Mouse (Mus musculus): ENCODE measurements around the gene Vapa.

Gene Vapa

DNA sequence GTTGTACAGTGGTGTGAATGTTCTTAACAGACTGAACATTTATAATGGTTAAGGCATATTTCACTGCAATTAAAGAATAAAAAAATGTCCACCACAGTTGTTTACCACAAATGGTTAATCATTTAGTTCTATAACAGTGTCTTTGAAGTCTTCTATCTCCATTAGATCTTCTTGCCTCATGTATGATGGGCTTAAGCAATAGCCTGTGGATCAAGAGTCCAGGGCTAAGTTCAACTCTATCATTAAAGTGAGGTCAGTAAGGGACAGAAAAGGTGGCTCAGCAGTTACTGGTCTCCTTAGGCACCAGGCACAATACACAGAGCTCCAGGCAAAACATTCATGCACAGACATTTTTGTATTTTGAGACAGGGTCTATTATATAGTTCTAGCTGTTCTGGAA lies 9.8 kb upstream of the Vapa start:
- no peak for DNase-seq (ENCODE audit: low read depth)

DNA sequence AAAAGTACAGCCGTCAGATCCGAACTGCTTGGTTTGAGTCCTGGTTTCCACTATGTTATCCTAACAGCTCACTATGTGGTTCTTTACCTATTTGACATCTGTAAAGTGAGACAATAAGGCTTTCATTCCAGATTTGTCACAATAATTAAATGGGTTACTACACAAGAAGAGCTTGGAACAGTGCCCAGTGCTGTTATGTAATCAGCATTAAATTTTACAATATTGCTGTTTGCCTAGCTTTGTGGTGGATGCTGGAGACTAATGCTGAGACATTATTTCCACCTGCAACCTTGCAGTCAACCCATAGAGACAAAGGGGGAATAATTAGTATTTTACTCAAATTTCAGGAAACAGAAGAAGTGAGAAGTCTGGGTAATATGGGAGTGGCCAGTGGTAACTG lies 5.1 kb upstream of the Vapa start:
- peak; percentile 56 for DNase-seq (ENCODE audit: low read depth)

DNA sequence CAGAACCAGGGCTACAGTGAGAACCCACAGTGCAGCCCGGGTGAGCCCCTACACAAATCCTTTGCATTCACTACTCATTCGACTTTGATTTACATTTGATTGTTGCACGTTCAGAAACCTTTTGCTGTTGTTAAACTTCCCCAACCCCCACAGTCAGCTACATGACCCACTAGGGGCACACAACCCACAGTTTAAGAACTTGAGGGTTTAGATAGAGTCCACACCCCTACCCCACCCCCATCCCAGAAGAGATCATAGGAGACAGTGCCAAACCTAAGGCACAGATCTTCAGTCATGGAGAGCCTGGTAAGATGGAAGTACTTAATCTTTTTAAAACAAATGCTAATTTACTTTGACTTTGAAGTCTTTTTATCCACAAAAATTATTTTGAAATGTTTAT lies 2.3 kb upstream of the Vapa start:
- no peak for DNase-seq (ENCODE audit: low read depth)

DNA sequence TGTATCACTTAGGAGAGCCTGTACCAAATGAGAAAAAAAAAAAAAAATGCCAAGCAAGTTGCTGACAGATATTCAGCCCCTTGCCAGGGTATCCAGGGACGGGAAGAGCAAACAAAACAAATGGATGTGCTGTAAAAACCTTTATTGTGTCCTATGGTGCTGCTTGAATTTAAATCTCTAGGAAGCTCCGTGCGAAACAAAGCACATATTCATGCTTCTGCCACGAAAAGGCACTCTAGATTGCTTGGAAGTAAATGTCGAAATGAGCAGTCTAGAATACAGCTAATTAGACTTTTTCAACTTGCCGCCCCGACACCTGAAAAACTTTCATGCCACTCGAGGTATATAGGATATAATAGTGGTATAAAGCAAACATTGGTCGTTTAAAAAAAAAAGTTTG lies 1.1 kb upstream of the Vapa start:
- DNase-seq (ENCODE audit: low read depth): no peak

DNA sequence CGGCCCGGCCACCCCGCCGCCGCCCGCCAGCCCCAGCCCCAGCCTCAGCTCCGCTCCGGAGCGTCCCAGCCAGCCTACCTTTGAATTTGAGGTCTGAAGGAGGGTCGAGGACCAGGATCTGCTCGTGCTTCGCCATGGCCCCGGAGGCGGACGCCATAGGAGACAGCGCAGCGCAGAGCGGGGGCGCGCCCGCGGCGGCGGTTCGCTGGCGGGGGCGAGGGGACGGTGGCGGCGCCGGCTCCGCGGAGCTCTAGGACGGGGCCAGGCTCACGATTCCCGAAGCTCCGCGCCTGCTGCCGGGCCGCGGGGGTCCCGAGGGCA lies 253 bp downstream of the Vapa start:
- no peak for DNase-seq (ENCODE audit: low read depth)

DNA sequence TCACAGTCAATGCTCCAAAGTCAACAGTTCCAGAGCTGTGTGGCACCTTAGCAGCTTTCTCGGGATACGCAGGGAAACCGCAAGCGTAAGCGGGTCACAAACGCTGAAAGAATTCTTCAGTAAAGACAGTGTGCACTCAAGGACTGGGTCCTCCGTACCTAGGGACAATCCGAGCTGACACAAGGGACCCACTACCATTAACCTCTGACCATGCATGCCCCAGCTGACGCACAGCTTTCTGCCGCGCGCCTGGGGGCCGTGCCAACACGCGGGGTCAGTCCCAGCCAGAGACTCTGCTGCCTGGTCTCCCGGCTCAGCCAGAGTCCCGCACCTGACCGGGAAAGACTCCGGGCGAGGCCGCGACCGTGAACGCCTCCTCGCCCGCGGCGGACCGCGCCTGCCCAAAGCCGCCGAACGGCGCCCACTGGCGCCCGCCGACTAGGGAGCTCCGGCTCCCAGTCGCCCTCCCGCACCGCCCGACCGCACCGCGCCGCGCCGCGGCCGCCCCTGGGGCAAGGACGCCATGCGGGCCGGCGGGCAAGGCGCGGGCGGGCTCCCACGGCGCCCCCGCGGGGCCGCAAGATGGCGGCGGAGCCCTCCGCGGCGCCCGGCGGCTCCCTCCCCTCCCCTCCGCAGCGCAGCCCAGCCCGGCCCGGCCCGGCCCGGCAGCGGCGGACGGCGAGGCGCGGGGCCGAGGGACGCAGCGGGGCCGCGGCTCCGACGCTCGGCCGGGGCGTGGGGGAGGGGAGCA lies 789 bp downstream of the Vapa start:
- DNase-seq (ENCODE audit: low read depth): peak; percentile 24

DNA sequence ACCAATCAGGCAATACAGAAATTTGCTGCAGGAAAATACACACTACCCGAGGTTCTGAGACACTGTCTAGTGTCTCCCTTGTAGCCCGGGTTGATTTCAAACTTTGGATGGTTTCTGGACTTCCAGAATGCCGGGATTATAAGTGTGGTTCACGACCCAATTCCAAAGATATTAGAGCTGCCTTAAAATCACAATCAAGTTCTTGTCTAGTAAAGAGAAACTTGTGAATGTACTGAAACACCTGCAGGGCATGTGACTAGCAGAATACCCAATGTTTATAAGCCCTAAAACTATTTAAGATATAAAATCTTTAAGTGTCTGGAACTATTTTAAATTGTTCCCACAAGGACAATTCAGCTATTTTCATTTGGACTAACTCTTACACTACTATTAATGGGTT lies 1.6 kb downstream of the Vapa start:
- DNase-seq (ENCODE audit: low read depth): peak; percentile 55

DNA sequence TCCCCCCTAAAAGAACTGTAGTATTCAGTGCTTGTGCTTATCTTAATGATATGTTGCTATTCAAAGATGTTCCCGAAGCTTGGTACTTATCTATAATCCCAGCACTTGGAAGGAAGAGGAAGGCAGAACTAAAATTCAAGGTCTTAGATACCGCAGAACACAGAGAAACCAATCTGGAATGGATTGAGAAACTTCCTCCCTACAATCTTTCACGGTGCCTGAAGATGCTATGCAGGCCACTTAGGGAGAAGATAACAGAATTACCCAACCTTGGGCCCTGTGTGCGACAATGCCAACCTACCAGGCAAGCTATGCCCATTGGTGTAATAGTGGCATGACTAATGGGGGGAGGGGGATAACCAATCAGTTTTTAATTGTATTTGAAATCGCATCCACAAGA lies 4.6 kb downstream of the Vapa start:
- DNase-seq (ENCODE audit: low read depth): peak; percentile 96

DNA sequence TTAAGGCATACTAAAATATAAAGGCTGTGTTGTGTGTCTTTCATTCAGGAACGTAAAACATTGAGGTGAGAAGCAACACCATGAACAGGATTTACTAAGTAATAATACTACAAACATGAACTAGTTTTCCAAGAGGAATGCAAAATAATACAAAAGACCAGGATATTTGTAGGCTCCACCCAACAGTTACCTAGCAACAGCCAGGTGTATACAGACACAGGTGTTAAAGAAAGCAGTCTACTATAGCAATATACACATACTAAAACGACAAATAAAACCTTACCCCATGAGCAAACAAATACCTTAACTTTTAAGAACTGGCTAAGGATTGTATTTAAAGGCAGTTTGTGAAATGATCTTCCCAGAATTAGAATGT lies 5.1 kb downstream of the Vapa start:
- no peak for DNase-seq (ENCODE audit: low read depth)

DNA sequence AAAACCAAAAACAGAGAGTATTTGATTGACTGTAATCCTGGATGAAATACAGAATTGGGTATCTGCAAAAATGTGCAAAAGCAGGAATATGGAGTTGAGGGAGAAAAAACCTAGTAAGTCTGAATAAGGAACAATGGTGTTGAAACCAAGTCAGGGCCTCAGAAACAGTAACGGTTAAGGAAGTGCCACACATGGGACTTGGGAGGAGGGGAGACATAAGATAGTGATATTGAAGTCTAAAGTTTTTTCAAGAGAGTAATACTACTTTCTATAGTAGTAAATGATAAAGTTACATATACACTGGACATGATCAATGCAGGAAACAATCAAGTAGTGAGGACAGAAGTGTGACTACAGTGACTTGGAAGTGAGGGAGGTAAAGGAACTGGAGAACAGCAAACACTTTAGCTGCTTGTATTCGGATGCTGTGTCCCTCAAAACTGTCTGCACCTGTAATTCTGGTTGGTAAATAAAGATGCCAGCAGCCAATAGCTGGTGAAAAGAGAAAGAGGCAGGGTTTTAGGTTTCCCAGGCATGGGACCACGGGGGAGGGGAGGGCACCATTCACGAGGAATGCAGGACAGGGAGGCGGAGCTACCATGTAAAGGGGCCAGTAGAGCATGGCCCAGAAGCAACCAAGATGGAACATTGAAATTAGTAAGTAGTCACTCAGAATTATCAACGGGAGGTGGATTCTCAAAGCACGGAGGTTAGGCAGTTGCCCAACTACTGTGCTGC lies 5.6 kb downstream of the Vapa start:
- peak; percentile 40 for DNase-seq (ENCODE audit: low read depth)

DNA sequence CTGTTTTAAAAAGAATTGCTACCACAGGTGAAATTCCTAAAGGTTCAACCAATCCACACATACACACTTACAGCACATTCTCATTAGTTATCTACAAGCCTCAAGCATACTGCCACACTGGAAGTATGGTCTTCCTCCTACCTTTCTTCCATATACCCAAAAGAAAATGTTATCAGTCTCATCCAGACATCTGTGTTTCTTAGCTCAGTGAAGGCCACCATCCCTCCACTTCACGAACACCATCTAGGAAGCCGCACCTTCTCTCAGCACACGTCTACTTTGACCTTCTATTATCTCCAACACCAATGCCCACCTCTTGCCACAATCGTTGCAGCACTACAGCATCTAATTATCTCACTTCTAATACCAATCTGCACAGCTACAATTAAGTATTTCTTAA lies 7.3 kb downstream of the Vapa start:
- peak; percentile 32 for DNase-seq (ENCODE audit: low read depth)

DNA sequence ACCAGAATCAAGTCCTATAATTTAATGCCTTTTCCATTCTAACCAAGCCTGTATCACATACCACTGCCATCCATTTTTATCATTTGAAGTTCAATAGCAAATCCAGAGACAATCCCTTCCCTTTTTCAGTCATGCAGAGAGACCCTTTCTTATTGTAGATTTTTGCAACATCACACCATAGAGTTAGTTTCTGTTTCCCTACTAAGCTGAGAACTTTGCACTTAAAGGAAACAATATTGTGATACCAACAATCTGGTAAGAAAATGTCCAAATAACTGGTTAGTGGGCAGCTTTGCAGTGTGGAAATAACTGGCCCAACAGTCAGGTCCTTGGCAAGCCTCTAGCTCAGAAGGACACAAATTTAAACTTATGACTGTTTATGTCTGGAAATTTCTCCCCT lies 8.5 kb downstream of the Vapa start:
- peak; percentile 59 for DNase-seq (ENCODE audit: low read depth)

DNA sequence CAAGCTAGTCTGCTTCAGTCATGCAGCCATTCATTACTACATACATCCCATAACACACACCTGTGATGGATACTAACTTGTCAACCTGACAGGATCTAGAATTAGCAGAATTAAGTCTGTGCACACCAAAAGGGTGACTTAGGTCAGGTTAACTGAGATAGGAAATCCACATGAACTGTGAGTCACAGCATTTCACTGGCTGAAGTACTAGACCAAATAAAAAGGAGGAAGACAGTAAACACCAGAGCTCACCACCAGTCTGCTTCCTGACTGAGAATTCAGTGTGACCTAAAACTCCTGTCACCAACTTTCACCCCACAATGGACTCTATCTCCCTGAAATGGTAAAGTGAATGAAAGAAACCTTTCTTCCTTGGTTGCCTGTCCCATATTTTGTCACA lies 9.0 kb downstream of the Vapa start:
- DNase-seq (ENCODE audit: low read depth): peak; percentile 84

DNA sequence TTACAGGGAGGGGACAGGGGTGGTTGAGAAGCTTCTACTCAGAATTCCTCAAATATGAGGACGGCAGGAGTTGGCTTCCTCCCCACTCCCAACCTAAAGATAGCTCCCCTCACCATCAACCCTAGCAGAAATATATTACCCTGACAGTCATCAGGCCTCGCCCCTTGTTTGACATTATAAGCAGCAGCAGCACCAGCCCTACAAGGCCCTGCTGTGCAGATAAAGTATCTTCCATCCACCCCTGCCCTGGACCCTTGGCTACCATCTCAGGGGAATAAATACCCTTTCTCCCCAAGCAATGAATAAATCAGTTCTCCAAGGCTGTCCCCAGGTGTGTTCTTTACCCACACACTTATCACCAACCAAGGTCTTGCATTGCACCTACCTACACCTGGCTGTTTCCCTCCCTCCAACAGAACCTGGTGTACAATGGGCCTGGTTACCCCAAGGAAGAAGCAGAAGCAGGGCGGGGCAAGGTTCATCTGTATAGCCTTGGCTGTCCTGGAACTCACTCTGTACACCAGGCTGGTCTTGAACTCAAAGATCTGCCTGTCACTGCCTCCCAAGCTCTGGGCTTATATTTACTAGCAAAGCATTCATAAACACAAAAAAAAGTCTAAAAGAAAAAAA lies 15.4 kb downstream of the Vapa start:
- DNase-seq (ENCODE audit: low read depth): no peak

DNA sequence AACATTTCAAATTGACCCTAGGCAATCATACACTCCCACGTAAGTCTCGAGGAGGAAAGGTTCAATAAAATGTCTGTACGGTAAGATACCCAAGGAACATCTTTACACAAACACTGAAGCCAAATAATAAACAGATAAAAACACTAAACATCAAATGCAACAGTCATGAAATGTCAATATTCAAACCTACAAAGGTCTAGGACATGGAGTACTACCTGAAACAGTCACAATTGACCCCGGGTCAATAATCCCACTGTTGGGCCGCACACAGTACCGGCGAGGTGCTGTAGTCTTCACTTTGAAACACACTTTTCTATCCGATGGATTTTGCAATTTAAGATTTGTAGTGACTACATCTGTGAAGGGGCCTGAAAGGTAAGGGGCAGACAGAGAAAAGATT lies 18.7 kb downstream of the Vapa start:
- DNase-seq (ENCODE audit: low read depth): no peak

DNA sequence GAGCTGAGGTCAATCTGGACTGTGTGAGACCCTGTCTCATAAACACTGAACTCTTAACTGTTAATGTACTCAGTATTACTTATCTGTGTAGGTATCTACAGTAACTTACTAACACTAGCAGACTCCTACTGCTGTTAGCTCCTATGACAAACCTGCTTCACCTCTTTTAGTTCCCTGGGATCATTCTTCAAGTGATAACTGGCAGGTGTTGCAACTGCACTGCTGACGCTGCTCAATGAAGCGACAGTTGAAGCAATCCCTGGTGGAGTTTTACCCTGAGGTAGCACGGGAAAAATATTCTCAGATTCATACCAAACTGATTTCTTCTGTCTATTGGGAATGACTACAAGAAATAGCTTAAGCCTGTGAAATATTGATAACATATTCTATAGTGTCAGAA lies 26.5 kb downstream of the Vapa start:
- DNase-seq (ENCODE audit: low read depth): no peak

DNA sequence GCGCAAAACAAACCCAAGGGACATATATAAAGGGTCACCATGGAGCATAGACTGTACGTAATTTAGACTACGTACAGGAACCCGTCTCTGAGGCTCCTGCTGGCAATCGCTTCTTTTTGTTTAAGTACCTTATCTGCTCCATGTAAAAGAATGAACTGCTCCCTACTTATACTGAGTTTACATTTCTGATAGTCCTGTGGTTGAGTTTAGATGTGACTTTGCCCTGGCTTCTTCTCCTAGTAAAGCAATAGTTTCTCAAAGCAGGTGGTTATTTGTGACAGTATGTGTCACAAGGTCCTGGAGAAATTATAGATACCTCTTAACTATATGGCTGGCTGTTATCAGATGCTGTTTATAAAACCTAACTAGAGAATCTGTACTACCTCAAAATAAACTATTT lies 31.9 kb downstream of the Vapa start:
- no peak for DNase-seq (ENCODE audit: low read depth)

DNA sequence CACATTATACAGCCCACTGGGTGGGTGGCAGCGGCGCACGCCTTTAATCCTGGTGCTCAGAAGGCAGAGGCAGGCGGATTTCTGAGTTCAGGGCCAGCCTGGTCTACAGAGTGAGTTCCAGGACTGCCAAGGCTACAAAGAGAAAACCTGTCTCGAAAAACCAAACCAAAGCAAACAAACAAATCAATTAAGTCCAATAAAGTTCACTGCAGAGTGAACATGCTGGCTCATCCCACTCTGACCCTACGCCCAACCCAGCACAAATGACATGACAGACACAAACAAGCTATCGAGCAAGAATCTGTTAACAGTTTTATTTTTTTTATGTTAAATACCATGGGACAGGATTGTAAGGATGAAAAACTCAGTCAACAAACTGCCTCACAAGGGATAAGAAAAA lies 33.6 kb downstream of the Vapa start:
- DNase-seq (ENCODE audit: low read depth): no peak

DNA sequence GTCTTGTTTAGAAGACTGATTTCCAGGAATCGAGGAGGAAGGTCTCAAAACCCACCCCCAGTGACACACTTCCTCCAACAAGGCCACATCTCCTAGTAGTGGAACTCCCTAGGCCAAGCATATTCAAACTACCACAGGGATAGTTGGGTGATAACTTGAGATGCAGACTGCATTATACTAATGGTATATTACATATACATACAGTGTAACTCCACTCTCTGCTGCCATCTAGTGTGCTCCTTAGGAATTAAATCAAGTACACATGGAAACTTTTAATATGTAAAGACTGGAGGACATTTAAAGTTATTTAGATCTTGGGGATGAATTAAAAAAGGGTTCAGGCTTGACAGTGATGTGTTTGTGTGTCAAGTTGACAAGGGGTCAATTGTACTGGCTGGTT lies 38.0 kb downstream of the Vapa start:
- DNase-seq (ENCODE audit: low read depth): peak; percentile 71

DNA sequence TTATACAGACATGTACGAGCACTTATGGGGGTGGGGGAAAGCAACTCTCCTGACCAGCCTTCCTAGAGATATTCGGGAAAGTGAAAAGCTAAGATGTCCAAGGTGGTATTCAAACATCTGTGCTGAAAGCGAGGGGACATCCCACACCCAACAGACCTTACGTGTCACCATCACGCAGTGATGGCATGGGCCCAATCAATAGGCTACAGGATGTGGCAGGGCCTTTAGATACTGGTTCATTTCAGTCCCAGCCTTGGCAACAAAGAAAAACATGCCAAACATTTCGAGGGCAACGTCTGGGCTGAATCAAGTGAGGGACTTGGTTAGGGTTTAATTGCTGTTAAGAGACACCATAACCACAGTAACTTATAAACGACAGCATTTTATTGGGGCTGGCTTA lies 38.5 kb downstream of the Vapa start:
- no peak for DNase-seq (ENCODE audit: low read depth)

DNA sequence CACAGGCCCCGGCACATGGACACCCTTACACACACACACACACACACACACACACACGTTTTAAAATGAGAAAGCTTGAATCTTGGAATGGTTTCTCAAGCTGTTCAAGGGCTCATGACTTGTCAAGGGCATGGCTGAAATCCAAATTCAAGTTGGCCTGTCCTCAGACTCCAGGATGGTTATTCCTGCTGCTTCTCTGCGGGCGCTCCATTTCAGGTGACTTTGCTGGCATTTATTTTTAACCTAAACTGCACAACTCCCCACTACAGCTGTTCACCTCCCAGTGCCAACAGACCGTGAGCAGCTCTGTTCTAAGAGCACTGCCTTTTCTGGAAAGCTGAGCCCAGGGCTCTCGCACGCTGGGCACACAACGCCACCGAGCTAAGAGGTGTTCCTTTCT lies 41.5 kb downstream of the Vapa start:
- DNase-seq (ENCODE audit: low read depth): no peak

DNA sequence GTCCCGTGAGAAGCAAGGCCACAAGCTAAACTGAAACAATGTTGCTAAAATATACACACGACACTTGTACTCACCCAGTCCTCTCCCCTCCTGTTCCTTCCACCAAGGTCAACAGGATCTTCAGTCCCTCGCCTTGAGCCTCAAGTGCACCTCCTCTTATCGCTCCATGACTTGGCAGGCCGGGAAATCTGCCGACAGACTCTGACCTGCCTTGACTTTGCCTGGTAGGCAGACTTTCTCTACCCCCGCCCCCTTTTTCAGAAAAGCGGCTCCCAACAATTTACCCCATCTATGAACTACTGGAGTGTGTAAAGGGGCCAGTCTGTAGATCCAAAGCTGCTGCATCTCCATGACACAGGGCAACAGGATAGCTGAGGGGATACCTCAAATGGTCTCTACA lies 41.9 kb downstream of the Vapa start:
- no peak for DNase-seq (ENCODE audit: low read depth)

DNA sequence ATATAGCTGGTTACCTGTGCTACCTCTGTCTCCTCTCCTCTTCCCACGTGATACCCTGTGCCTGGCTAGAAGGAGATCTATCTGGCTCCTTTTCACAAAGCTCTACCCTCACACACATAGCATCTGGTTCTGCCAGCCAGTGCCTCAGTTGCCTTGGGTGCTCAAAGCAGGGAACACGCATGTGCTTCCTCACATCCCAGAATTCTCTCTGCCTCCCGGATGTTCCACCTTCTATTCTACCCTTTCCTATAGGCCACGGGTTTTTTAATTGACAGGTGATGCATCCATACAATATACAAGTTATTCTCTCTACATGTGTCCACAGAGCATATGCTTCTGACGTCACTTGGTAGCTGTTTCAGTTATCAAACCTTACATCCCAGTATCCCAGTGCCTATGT lies 49.2 kb downstream of the Vapa start:
- DNase-seq (ENCODE audit: low read depth): peak; percentile 21

DNA sequence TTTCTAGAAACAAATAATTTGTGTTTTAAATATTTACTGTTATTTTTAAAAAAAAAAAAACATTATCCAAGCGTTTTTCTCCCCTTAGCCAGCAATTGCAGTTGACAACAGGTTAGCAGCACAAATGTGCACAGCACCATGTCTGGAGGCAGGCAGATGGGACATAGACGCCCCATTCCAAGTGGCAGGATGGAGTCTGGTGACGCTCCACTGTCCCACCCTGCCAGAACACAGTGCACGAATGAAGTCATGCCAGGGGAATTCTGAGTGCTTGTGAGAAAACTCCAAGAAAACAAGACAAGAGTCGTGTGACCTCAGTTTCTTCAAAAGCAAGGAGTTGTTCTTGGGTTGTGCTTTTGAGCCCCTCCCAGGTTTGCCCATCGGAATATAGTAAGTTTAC lies 50.0 kb downstream of the Vapa start:
- DNase-seq (ENCODE audit: low read depth): no peak

All from 416B (cell line).